Mouse (Mus musculus): ENCODE measurements around the gene Hspa12a. TPM values are rescaled to one million over a fixed set of nuclear protein-coding genes. Genes with fewer than 3 reads are reported as not detected.

The Hspa12a gene
- total RNA-seq (2017) = not detected in 2 replicates

- ATAC-seq (replicated peaks; ENCODE audit: low read depth, poor library complexity, severe bottlenecking) = peak; percentile 98
Measured at GRCm38 (mm10) chr19:58942841-58943828, at the start of gene Hspa12a, which contains the start of gene Eno4. TSS of gene Hspa12a (minus strand) at chr19:58943654. TSS of gene Eno4 (plus strand) at chr19:58943425.

DNA sequence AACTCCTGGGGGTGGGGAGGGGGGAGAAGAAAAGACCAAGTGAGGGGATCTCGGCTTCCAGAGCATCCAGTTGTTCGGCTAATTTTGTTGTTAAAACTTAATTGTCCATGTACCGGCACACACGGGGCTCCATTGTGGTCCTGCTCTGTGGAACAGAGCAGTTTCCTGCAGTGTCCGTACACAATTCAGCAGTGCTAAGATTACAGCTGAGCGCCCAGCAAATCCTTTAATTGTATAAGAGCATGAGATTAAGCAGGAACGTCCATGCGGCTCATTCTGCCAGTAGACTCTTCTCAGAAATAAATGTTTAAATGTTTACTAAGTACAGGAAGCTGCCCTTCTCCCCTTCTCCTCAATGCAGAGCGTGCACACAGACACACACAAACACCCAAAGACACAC lies 38.1 kb upstream of the Hspa12a start:
- ATAC-seq (replicated peaks; ENCODE audit: low read depth, poor library complexity, severe bottlenecking) = no peak

GRCm38 (mm10) chr19:58980056-58980440 lies 36.6 kb upstream of the Hspa12a start:
- no peak for ATAC-seq (replicated peaks; ENCODE audit: low read depth, poor library complexity, severe bottlenecking)

DNA sequence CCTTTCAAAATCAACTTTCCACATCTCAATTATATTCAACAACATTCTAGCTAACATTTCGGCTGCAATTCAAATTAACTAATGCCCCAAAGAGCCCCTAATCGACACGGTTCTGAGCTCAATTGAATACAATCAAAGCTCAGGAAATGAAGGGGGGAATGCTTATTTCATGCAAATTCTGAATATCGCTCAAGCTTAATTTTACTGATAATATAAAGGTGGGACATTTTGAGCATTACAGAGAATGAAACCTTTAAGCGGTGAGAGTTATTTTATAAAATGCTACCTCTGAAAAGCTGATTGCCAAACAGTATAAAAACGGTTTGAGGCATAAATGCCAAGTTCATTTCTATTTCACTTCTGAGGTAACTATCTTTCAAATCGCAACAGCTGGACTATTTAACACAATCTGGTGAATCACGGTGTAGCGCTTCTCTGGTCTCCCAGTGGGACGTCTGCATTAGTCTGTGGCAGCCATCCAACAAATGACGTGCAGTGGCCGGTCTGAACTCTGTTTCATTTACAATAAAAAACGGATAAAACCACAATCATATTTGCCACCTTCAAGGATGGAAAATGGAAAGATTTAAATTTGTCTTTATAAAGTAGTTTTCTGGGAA lies 36.1 kb upstream of the Hspa12a start:
- no peak for ATAC-seq (replicated peaks; ENCODE audit: low read depth, poor library complexity, severe bottlenecking)

DNA sequence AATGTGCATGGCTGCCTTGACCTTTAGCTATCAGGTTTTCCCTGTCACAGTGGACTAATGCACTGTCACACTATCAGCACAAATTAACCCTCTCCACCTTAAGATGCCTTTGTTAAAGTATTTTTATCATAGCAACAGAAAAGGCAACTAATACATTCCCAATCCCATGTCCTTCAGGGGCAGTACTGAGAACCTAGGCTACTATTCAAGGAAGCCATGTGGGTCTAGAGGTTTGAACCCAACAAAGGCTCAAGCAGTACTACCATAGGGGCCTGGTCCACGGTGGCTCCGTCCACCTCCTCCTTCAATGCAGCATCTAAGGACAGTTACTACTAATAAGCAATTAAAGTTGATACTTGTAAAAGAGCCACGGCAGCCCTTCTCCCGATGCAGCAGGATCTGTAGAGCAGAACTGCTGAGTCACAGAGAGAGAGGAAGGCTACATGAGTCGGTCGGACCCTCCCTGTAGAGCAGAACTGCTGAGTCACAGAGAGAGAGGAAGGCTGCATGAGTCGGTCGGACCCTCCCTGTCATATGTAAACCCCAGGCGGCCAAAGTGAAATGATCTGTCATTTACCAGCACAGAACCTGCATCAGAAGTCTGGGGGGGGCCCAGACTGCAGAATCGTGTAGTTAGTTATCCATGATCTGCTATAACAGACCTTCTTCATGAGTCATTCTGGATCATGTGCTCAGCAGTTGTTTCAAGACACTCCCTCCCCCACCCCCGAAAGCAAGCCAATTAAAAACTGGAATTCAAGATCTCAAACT lies 35.1 kb upstream of the Hspa12a start:
- ATAC-seq (replicated peaks; ENCODE audit: low read depth, poor library complexity, severe bottlenecking) = peak; percentile 99

GRCm38 (mm10) chr19:58975216-58975863 lies 31.9 kb upstream of the Hspa12a start:
- no peak for ATAC-seq (replicated peaks; ENCODE audit: low read depth, poor library complexity, severe bottlenecking)

- no peak for ATAC-seq (replicated peaks; ENCODE audit: low read depth, poor library complexity, severe bottlenecking)
Measured at GRCm38 (mm10) chr19:58974126-58974525, 30.7 kb upstream of the Hspa12a start.

DNA sequence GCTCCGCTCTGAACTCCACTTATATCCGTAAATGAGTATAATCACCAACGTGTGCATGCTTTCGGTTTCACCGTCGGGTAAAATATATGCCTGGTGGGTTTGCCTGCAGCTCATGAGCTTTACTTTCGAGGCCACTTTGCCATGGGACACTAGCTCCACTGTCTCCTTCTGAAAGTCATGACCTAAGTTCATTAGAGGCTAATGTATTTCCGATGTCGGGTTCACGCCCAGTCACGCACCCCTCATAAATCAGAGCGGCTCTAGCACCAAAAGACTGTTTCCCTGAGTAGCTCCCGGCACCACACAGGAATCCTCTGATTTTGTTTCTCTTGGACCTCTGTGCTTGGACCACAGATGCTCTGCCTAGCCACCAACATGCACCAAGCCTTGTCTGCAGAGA lies 27.4 kb upstream of the Hspa12a start:
- ATAC-seq (replicated peaks; ENCODE audit: low read depth, poor library complexity, severe bottlenecking) = no peak

- ATAC-seq (replicated peaks; ENCODE audit: low read depth, poor library complexity, severe bottlenecking) = no peak
Measured at GRCm38 (mm10) chr19:58968731-58969506, 25.5 kb upstream of the Hspa12a start.

DNA sequence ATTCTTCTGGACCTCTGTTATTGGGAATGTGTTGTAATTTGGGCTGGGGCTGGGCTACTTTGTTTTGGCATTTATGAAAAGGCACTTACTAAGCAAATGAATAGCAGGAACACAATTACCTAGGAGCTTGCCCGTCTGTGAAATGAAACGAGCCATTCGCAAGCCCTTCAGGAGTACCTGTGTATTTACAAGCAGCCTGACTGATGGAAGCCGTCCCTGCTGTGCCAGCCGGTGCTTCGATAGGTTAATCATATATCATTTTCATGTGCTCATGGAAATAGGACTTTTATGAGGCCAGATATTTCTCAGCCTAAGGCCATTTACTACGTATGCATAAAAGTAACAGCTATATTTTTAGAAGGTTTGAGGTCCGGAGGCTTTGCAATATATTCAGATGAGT lies 19.6 kb upstream of the Hspa12a start:
- ATAC-seq (replicated peaks; ENCODE audit: low read depth, poor library complexity, severe bottlenecking) = no peak

DNA sequence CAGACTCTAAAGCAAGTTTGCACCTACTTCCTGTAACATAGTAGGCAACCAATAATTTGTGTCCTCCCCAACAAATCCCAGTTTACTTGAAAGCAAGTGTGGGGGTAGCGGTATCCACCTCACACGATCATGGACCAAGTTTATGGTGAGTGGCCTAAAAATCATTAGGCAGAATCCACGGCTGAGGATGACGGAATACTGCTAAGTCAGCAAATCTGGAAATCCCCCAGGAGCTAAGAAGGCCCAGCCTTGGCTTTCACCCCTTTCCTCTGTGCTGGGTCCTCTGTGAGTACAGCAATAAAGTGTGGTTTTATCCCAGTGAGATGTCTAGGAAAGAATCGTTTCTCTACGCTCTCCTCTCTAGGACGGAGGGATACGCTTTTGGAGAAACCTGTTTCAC lies 11.3 kb upstream of the Hspa12a start:
- ATAC-seq (replicated peaks; ENCODE audit: low read depth, poor library complexity, severe bottlenecking) = no peak

GRCm38 (mm10) chr19:58952236-58952635 lies 8.8 kb upstream of the Hspa12a start:
- no peak for ATAC-seq (replicated peaks; ENCODE audit: low read depth, poor library complexity, severe bottlenecking)

DNA sequence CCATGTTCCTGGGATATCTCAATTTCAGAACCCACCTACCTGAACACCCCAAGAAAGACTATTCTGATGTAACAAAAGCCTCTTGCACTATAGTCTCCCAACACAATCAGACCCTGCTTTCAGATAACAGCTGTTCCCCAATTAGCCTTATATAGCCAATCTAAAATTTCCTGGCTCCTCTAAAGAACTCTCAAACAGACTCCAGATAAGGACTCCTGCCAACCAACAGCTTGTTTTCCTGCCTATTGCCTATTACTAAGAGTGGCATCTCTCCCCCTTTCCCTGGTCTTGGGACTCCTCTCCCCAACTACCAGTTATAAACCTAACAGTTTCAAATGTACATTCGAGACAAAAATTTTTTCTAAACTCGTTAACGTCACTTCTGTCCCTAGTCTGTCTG lies 8.1 kb upstream of the Hspa12a start:
- ATAC-seq (replicated peaks; ENCODE audit: low read depth, poor library complexity, severe bottlenecking) = no peak

GRCm38 (mm10) chr19:58945959-58946358 lies 2.5 kb upstream of the Hspa12a start:
- ATAC-seq (replicated peaks; ENCODE audit: low read depth, poor library complexity, severe bottlenecking) = no peak

GRCm38 (mm10) chr19:58933062-58933461 lies 10.4 kb downstream of the Hspa12a start:
- ATAC-seq (replicated peaks; ENCODE audit: low read depth, poor library complexity, severe bottlenecking) = no peak

DNA sequence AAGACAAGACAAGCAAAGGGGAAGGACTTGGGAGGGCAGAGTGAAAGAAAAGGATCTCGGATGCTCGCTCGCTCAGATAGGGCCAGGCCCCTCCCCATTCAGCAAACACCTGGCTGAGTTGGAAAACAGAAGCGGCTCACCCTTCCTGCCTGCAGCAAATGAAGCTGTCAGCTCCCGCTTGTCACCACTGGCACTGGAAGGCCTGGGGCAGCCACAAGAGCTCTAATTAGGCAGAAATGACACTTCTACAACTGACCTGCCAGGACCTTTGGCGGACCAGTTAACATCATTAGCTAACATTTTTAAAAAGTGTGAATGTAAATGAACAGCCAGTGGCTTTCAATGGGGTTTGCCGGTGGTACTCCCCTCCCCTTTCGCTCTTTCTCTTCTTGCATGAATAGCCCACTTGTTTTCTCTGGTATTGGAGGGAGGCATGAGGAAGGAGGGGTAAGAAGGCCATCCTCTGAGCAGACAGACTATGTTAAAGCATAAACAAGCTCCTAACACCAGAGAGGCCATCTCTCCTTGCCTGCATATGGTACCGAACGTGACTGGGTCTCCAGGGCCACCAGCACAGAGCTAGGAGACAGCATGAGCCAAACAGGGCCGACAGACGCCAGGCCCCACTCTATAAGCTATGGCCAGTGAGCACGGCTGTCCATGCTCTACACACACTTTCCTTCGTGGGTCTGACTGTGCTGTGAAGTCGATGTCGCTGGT lies 12.2 kb downstream of the Hspa12a start:
- no peak for ATAC-seq (replicated peaks; ENCODE audit: low read depth, poor library complexity, severe bottlenecking)

GRCm38 (mm10) chr19:58919148-58919547 lies 24.3 kb downstream of the Hspa12a start:
- ATAC-seq (replicated peaks; ENCODE audit: low read depth, poor library complexity, severe bottlenecking) = no peak

GRCm38 (mm10) chr19:58918597-58918996 lies 24.9 kb downstream of the Hspa12a start:
- 0 out of 2 replicates have a peak, but pooled peaks have one; percentile 39 for ATAC-seq (replicated peaks; ENCODE audit: low read depth, poor library complexity, severe bottlenecking)

DNA sequence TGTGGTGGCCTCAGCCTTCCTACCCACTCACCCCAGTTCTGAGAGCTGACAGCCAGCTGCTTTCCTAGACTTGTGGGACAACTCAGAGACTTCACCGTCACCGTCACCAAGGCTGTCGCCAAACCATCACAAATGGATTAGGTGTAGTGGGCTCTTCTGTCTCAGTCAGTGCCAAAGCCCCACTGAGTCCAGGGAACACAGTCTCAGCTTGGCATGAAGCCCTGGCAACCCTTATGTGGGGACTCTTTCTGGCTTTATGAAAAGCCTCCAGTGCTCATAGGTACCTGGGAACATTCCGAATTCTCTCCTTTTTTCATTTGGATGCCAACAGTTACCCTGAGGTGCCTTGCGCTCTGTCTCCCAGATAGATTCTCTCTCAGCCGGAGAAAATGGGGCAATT lies 30.2 kb downstream of the Hspa12a start:
- ATAC-seq (replicated peaks; ENCODE audit: low read depth, poor library complexity, severe bottlenecking) = no peak

All from common myeloid progenitor, adult 5-6 weeks (primary cell).